Mouse (Mus musculus) lung, embryonic 14.5 days (tissue): ENCODE measurements at regions not wholly inside any gene's neighbourhood (a gene's known extent, or its start where the extent isn't known, plus 50 kb on each side); places are given as distances from the start of the nearest gene placed in this dataset.

Experiments used
- ATAC-seq: fragments of 200-750 bp; cut with Nextera tagmentation; 2 replicates; pipeline ENCODE4 v1.8.0; 2017; ENCODE audit warnings: mild to moderate bottlenecking, moderate TSS enrichment, moderate library complexity; ENCODE audit not compliant: insufficient read depth
- DNase-seq: peaks from one replicate; pipeline ENCODE4 v3.0.0-alpha.2; 2015
- H3K27ac ChIP-seq: fragments of 300-500 bp; sonication (generic); 2 replicates; pipeline ENCODE4 v1.5.1; 2014; ENCODE audit warnings: low read depth, mild to moderate bottlenecking, moderate library complexity
- H3K27me3 ChIP-seq: fragments of 300-500 bp; sonication (generic); 2 replicates; pipeline ENCODE4 v1.6.1; 2014; ENCODE audit warnings: low read length, control low read depth; ENCODE audit not compliant: insufficient read depth
- H3K36me3 ChIP-seq: fragments of 300-500 bp; sonication (generic); 2 replicates; pipeline ENCODE4 v1.6.1; 2014; ENCODE audit warnings: control low read depth; ENCODE audit not compliant: insufficient read depth
- H3K4me1 ChIP-seq: fragments of 300-500 bp; sonication (generic); 2 replicates; pipeline ENCODE4 v1.6.1; 2014; ENCODE audit warnings: antibody characterized with exemption, control low read depth; ENCODE audit not compliant: insufficient read depth
- H3K4me2 ChIP-seq: fragments of 300-500 bp; sonication (generic); 2 replicates; pipeline ENCODE4 v1.6.1; 2014; ENCODE audit warnings: mild to moderate bottlenecking
- H3K4me3 ChIP-seq: fragments of 300-500 bp; sonication (generic); 2 replicates; pipeline ENCODE4 v1.5.1; 2014; ENCODE audit warnings: low read depth, low read length
- H3K9ac ChIP-seq: fragments of 300-500 bp; sonication (generic); 2 replicates; pipeline ENCODE4 v1.6.1; 2014
- H3K9me3 ChIP-seq: fragments of 300-500 bp; sonication (generic); 2 replicates; pipeline ENCODE4 v1.6.1; 2016; ENCODE audit warnings: low read depth, low read length, control low read depth
- CTCF ChIP-seq: IDR thresholded peaks from 2 replicates; pipeline ENCODE4 v1.5.1; 2016; ENCODE audit warnings: antibody characterized with exemption, low read depth
- WGBS: fragments of 180-500 bp; shearing (Covaris S2); extraction: QIAGEN DNeasy Blood & Tissue Kit; methylation state at CpG from one replicate; pipeline ENCODE4 v1.1.7; 2014; 5-methylcytosine and 5-hydroxymethylcytosine counted together

- H3K4me1 ChIP-seq = no peaks in the 10 kb centered on the region
- no peak overlapping the region for H3K9ac ChIP-seq
- ATAC-seq (no peak), DNase-seq (no peak)
- H3K4me2 ChIP-seq = no peak overlapping the region
- H3K36me3 ChIP-seq = no peaks in the 10 kb centered on the region
- no peaks in the 10 kb centered on the region for H3K27me3 ChIP-seq
- H3K4me3 ChIP-seq = no peak overlapping the region
- no peaks in the 10 kb centered on the region for H3K9me3 ChIP-seq
- H3K27ac ChIP-seq = no peak overlapping the region
- TF ChIP-seq CTCF = no peak
- WGBS = 25% methylated on average over 1 of the region's 1 CpGs
Measured at GRCm38 (mm10) chr4:124054240-124054760, 136.5 kb upstream of the 4930535I16Rik start.

GRCm38 (mm10) chr4:124053340-124054038 lies 135.7 kb upstream of the 4930535I16Rik start:
- no peak overlapping the region for H3K27ac ChIP-seq
- no peaks in the 10 kb centered on the region for H3K9me3 ChIP-seq
- H3K4me2 ChIP-seq = no peak overlapping the region
- WGBS = 84% methylated on average over 2 of the region's 2 CpGs
- H3K4me3 ChIP-seq = no peak overlapping the region
- TF ChIP-seq CTCF = no peak
- no peaks in the 10 kb centered on the region for H3K27me3 ChIP-seq
- DNase-seq (no peak), ATAC-seq (no peak)
- H3K4me1 ChIP-seq = no peaks in the 10 kb centered on the region
- H3K36me3 ChIP-seq = no peaks in the 10 kb centered on the region
- no peak overlapping the region for H3K9ac ChIP-seq

DNA sequence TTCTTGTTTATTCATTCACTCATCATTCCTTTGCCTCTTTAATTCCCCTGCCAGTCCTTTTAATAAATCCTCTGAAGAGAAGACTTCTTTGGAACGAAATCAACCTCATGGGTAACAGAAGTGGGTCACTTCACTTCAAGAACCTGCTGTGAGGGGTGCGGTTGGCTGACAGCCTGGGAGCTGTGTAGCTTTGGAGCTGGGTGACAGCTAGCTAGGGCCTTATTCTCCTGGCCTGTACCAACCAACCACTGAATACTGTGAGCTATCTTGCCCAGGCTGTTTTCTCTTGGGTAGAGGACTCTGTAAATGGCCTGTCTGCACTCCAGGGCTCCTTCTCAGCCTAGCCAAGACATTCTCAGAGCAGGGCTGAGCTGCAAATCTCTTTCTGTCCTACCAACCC lies 134.6 kb upstream of the 4930535I16Rik start:
- Histone ChIP-seq H3K4me2 (no peak overlapping the region), H3K36me3 (no peaks in the 10 kb centered on the region), H3K9me3 (no peaks in the 10 kb centered on the region), H3K4me3 (no peak overlapping the region), H3K4me1 (no peaks in the 10 kb centered on the region), H3K27ac (no peak overlapping the region), H3K9ac (no peak overlapping the region), H3K27me3 (no peaks in the 10 kb centered on the region)
- ATAC-seq = no peak
- 55% methylated on average over 2 of the region's 2 CpGs for WGBS
- no peak for DNase-seq
- TF ChIP-seq CTCF = no peak

DNA sequence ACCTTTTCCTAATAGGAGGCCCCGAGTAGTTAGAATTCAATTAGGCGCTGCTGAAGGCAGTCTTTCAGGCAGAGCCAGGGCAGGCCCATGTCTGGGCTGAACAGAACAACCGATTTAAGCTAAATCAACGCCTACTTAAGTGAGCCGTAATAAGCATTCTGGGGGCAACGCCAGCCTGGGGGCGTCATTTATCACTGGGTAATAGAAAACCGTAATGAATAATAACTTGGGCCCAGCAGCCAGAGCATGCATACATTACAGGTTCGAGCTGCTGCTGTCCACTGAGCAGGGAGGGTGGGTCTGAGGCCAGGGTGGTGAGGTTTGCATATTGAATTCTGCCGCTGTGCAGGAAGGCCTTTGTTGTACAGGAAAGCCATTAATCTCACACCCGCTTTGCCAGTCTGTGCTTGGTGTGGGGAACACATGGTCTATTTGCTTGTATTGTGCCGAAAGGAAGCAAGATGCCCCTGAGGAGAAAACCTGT lies 130.6 kb upstream of the 4930535I16Rik start:
- H3K9ac ChIP-seq = no peak overlapping the region
- ATAC-seq = no peak
- H3K27ac ChIP-seq = no peak overlapping the region

DNA sequence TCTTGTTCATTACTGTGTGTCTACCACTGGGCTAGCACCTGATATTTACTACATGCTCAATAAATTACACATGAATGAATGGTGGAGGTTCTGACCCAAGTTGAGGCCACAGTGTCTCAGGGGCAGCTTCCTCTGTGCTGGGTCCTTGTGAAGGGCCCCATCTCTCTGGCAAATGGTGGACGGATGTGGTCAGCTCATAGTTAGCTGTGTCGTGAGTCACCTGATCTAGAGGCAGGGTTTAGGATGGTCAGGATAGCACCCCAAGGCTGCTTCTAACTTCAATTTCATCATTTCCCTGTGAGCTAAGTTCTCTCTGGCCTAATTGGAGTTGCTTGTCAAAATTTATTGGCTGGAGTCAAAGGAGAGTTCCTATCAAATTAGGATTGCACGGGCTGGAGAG lies 130.1 kb upstream of the 4930535I16Rik start:
- Histone ChIP-seq H3K4me3 (no peak overlapping the region), H3K9me3 (no peaks in the 10 kb centered on the region), H3K4me1 (no peaks in the 10 kb centered on the region), H3K9ac (no peak overlapping the region), H3K27ac (no peak overlapping the region), H3K36me3 (no peaks in the 10 kb centered on the region), H3K27me3 (no peaks in the 10 kb centered on the region), H3K4me2 (no peak overlapping the region)
- TF ChIP-seq CTCF = no peak
- 76% methylated on average over 3 of the region's 3 CpGs for WGBS
- ATAC-seq (no peak), DNase-seq (no peak)

More for the DNA sequence above, 130.6 kb upstream of the 4930535I16Rik start:
- no peak for TF ChIP-seq CTCF
- H3K27me3 ChIP-seq = no peaks in the 10 kb centered on the region
- no peak overlapping the region for H3K4me2 ChIP-seq
- H3K36me3 ChIP-seq = no peaks in the 10 kb centered on the region
- no peak for DNase-seq
- WGBS = 56% methylated on average over 12 of the region's 12 CpGs
- H3K4me3 ChIP-seq = no peak overlapping the region
- no peaks in the 10 kb centered on the region for H3K4me1 ChIP-seq
- no peaks in the 10 kb centered on the region for H3K9me3 ChIP-seq

- Histone ChIP-seq H3K4me3 (no peak overlapping the region), H3K9ac (no peak overlapping the region), H3K4me1 (no peaks in the 10 kb centered on the region), H3K9me3 (no peaks in the 10 kb centered on the region), H3K36me3 (no peaks in the 10 kb centered on the region), H3K27me3 (peaks cover 5% of the 10 kb centered on the region; the same call in 1 of the 2 replicates), H3K4me2 (no peak overlapping the region), H3K27ac (no peak overlapping the region)
- ATAC-seq (no peak), DNase-seq (no peak)
- WGBS = 51% methylated on average over 12 of the region's 12 CpGs
- TF ChIP-seq CTCF = no peak
Measured at GRCm38 (mm10) chr4:124036483-124036882, 118.7 kb upstream of the 4930535I16Rik start.

DNA sequence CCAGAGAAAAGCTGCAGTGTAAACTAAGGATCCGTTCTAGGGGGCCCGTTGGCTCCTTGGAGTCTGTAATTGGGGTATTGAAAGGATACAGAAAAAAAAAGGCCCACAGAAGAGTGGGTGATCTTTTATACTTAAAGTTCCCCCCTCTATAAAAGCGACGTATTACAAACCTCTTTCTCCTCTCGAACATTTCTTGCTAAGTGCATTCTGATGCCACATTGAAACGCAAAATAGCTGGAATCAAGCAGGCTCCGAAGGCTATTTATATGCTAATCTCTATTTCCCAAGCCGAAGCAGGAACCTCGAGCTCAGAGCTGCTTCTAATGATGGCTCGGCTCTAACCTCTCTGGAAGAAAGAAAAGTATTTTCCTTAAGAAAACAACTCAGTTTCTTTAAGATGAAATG lies 117.8 kb upstream of the 4930535I16Rik start:
- H3K9me3 ChIP-seq = no peaks in the 10 kb centered on the region
- H3K27ac ChIP-seq = no peak overlapping the region
- H3K4me2 ChIP-seq = no peak overlapping the region
- no peak for ATAC-seq
- no peak overlapping the region for H3K9ac ChIP-seq
- H3K4me1 ChIP-seq = no peaks in the 10 kb centered on the region
- TF ChIP-seq CTCF = no peak
- peaks cover 5% of the 10 kb centered on the region; the same call in 1 of the 2 replicates for H3K27me3 ChIP-seq
- no peaks in the 10 kb centered on the region for H3K36me3 ChIP-seq
- 19% methylated on average over 10 of the region's 10 CpGs for WGBS
- DNase-seq = peak; percentile 20
- H3K4me3 ChIP-seq = no peak overlapping the region
